Mouse (Mus musculus): ENCODE measurements around the gene Ap1ar. TPM values are rescaled to one million over a fixed set of nuclear protein-coding genes. Genes with fewer than 3 reads are reported as not detected.
"Not testable (repeated sequence)": the region's sequence is repeated elsewhere in the genome, so short reads cannot be mapped to it uniquely, and the experiment has no call there.

The Ap1ar gene
- total RNA-seq, 2 experiments from 2014 or later = 81.7 to 89.0 TPM

DNA sequence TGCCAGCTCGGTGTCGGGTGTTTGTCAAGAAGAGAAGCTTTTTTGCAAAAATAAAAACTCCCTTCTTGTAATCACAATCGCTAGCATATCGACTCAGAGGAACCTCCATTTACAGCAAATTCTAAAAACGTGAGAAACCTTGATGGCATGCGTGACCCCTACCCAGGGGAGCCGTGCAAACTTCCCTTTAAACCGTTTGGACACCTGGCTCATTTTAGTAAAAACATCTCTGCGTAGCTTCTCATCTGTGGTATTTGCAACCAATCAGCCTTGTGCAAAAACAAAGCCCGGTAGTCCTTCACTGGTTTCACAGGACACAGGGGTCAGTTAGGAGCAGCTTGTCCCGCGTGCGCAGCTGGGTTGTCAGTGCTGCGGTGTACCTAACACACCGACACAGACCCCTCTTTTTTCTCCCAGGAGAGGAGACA is 46.3 kb downstream of the Ap1ar start:
- Histone ChIP-seq H3K27ac (peak overlapping the region; percentile 37; the same call in 1 of the 2 replicates), H3K4me3 (peak overlapping the region; percentile 70)
- intact Hi-C loops (cut with DNase I) = loop anchor here (2.0 kb wide), 1 partner anchor 46 kb away; the partner anchor contains the start of gene Ap1ar
- DNase-seq (ENCODE audit: extremely low spot score in 1 of 2, low spot score in 2 of 2) = no peak
- no peak for TF ChIP-seq CTCF (IDR thresholded peaks at IDR 0.05)

GRCm38 (mm10) chr3:127790234-127791055 is 46.9 kb downstream of the Ap1ar start:
- TF ChIP-seq CTCF (IDR thresholded peaks at IDR 0.05) = no peak
- DNase-seq (ENCODE audit: extremely low spot score in 1 of 2, low spot score in 2 of 2) = no peak
- Histone ChIP-seq H3K27ac (peak overlapping the region; percentile 45), H3K4me3 (peak overlapping the region; percentile 70)
- intact Hi-C loops (cut with DNase I) = loop anchor here (2.0 kb wide), 1 partner anchor 46 kb away; the partner anchor contains the start of gene Ap1ar

- peak within 1 kb of the TSS; percentile 70 for H3K4me3 ChIP-seq
- peak; percentile 36 to 47 for DNase-seq (ENCODE audit: extremely low spot score in 1 of 2, low spot score in 2 of 2)
- peak within 1 kb of the TSS; percentile 66 for H3K27ac ChIP-seq
- TF ChIP-seq CTCF (IDR thresholded peaks at IDR 0.05) = no peak
- intact Hi-C loops (cut with DNase I) = loop anchor here (2.0 kb wide), 1 partner anchor 47 kb away; the partner anchor contains the start of gene Ap1ar
Observed at GRCm38 (mm10) chr3:127789500-127790191, 47.7 kb downstream of the Ap1ar start, which contains the start of gene Tifa. Gene Tifa (plus strand): TSS chr3:127789805.

DNA sequence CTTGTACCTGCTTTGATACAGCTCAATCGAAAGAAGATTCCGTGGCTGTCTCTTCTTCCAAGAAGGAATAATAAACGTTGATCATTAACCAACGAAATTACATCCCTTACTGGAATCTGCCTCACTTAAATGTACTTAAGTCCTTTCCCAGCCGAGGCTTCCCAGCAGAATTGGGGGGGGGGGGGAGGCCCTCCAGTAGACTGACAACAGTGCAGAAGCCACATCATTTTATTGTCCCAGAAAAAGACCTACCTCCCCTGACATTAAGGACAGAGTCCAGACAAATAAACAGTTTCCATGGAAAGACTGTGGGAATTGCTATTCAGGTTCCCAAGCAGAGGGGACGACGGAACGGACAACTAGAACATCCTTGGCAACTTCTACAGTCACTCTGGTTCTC is 48.4 kb downstream of the Ap1ar start:
- intact Hi-C loops (cut with DNase I) = no loop called here
- no peak for TF ChIP-seq CTCF (IDR thresholded peaks at IDR 0.05)
- no peak overlapping the region for H3K27ac ChIP-seq
- peak overlapping the region; percentile 70 for H3K4me3 ChIP-seq
- DNase-seq (ENCODE audit: extremely low spot score in 1 of 2, low spot score in 2 of 2) = no peak

DNA sequence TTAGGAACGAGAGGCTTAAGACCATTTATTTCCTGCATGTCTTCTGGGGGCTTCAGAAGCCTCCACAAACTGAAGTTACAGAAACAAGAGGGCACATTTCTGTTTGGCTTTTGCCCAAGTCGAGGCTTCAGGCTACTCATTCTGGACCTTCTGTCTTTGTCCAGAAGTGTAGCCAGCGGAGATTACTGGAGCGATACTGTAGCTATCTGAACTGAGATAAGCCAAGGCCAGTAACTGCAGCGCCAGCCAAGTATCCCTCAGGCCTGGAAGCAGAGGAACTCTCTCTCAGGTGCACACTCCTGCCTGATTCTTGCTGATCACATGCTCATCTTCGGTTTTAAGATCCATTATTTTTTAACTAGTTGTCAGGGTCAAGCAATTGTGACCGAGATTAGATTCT is 49.3 kb downstream of the Ap1ar start:
- intact Hi-C loops (cut with DNase I) = no loop called here
- no peak for DNase-seq (ENCODE audit: extremely low spot score in 1 of 2, low spot score in 2 of 2)
- Histone ChIP-seq H3K4me3 (no peak overlapping the region), H3K27ac (no peak overlapping the region)
- no peak for TF ChIP-seq CTCF (IDR thresholded peaks at IDR 0.05)

DNA sequence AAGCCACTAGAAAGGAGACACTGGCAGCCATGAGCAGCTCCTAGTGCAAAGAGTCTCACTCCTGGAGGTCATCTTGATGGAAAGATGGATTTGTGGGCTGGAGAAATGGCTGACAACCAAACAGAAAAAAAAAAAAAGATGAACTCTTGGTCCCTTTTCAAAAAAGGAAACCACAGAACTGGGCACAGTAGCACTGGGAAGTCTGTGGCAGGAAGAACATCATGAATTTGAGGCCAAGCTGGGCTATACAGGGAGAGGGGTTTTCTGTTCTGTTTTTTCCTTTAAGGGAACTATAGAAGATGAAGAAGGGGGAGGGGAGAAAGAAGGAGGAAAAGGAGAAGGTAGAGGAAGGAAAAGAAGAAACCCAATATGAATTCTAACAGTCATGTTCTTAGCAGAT is 50.3 kb downstream of the Ap1ar start:
- intact Hi-C loops (cut with DNase I) = no loop called here
- no peak for TF ChIP-seq CTCF (IDR thresholded peaks at IDR 0.05)
- H3K27ac ChIP-seq = no peak overlapping the region
- no peak for DNase-seq (ENCODE audit: extremely low spot score in 1 of 2, low spot score in 2 of 2)
- H3K4me3 ChIP-seq = no peak overlapping the region

DNA sequence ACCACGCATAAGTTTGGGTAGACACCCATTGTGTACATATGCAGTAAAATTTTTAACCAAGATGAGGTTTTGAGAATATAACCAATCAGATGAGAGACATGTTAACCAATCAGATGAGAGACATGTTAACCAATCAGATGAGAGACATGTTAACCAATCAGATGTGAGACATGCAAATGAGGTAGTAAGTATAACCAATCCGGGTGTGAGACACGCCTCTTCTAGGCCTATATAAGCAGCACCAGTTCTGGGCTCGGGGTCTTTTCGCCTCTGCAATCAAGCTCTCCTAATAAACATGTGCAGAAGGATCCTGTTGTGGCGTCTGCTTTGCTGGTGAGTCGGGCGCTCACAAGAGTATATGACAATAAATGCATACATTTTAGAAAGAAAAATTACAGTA is 53.6 kb downstream of the Ap1ar start:
- DNase-seq (ENCODE audit: extremely low spot score in 1 of 2, low spot score in 2 of 2); H3K4me3 ChIP-seq; intact Hi-C loops (cut with DNase I); H3K27ac ChIP-seq: not testable (repeated sequence)

GRCm38 (mm10) chr3:127782921-127783320 is 54.4 kb downstream of the Ap1ar start:
- Histone ChIP-seq H3K27ac (no peak overlapping the region), H3K4me3 (no peak overlapping the region)
- DNase-seq (ENCODE audit: extremely low spot score in 1 of 2, low spot score in 2 of 2) = no peak
- TF ChIP-seq CTCF (IDR thresholded peaks at IDR 0.05) = no peak
- intact Hi-C loops (cut with DNase I) = no loop called here

DNA sequence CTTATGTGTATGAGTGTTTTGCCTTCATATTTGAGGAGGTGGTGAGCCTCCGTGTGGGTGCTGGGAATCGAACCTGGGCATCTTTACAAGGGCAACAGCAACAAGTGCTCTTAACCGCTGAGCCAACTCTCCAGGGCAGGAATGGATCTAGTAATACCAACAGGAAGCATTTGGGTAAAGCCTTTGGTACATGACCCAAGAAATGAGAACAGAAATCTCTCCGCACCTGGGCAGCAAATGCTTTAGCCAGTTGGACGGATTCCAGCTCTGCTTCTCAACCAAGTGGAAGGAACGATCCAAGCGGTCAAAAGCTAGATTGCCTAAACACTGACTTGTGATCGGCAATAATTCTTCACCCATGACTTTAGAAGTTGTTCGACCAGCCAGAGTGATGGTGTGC is 56.4 kb downstream of the Ap1ar start:
- TF ChIP-seq CTCF (IDR thresholded peaks at IDR 0.05) = no peak
- Histone ChIP-seq H3K27ac (no peak overlapping the region), H3K4me3 (no peak overlapping the region)
- intact Hi-C loops (cut with DNase I) = no loop called here
- no peak for DNase-seq (ENCODE audit: extremely low spot score in 1 of 2, low spot score in 2 of 2)

DNA sequence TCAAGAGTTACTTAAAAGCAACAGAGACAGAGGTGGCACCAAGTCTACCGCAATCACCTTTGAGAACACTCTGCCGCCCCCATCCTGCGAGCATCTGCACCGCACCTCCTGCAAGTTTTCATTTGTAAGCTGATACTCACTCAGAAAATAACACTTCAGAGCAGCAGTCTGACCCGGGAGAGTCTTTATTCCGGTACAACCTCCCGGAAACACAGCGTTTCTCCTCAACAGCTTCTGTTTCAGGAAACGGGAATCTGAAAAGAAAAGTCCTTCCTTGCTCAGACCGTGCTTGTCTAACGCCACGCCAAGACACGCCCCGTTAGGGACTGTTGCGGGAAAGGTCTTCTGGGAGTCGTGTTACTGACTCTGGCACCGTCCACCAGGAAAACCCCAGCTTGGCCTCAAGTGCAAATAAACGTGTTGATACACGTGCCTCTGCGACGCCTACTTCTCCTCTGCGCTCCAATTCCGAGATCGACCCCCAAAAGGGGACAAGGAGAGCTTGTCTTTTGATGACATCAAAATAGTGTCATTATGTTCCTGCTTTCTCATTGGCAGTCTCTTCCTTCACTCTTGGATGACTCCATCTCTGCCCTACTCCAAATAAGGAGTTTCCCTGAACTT is 57.2 kb downstream of the Ap1ar start, which contains the start of gene Alpk1:
Gene Alpk1 (minus strand): TSS at position 507 of the 624 bp plus-strand sequence.
- peak; percentile 23 to 42 for DNase-seq (ENCODE audit: extremely low spot score in 1 of 2, low spot score in 2 of 2)
- peak; percentile 56 for TF ChIP-seq CTCF (IDR thresholded peaks at IDR 0.05)
- peak within 1 kb of the TSS; percentile 44 for H3K4me3 ChIP-seq
- peak within 1 kb of the TSS; percentile 34 for H3K27ac ChIP-seq
- intact Hi-C loops (cut with DNase I) = no loop called here

DNA sequence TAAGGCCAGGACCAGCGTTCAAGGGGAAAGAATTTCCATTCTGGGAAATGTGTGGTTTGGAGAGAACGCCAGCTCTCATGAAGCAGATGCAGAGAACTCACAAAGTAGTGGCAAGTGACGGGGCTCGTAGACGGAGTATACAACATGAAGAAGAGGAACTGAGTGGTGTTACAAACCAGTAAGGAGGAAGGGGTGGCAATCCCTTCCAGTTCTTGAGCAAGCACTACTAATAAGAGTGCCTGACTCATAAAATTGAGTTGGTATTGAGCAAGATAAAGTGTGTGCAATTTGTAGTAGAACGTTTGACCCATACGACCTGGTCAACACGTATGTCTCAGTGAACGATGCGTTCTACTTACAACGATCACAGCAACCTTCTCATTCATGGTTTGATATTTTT is 68.2 kb downstream of the Ap1ar start:
- no peak for TF ChIP-seq CTCF (IDR thresholded peaks at IDR 0.05)
- Histone ChIP-seq H3K27ac (no peak overlapping the region), H3K4me3 (no peak overlapping the region)
- no peak for DNase-seq (ENCODE audit: extremely low spot score in 1 of 2, low spot score in 2 of 2)
- intact Hi-C loops (cut with DNase I) = no loop called here

DNA sequence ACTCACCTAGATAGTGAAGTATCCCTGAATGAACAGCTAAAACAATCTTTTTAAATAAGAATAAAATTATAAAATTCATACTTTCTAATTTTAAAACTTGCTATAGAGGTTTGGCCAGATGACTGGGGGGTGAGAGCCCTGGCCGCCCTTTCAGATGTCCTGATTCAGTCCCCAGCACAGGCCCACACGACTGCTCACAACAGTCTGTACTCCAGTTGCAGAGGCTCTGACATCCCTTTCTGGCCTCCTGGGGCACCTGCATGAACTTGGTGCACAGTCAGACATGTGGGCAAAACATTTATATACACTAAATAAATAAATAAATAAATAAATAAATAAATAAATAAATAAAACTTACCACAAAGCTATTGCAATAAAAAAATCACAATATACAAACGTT is 71.4 kb downstream of the Ap1ar start:
- no peak for TF ChIP-seq CTCF (IDR thresholded peaks at IDR 0.05)
- Histone ChIP-seq H3K4me3 (no peak overlapping the region), H3K27ac (no peak overlapping the region)
- intact Hi-C loops (cut with DNase I) = no loop called here
- DNase-seq (ENCODE audit: extremely low spot score in 1 of 2, low spot score in 2 of 2) = no peak
